Mouse (Mus musculus) frontal cortex, postnatal 10 days (tissue): ENCODE results near the gene Atf6b.
A peak's percentile ranks its signal among the peaks of the same experiment; 100 is the strongest.

Source experiments
- DNase-seq, 2 experiments: peaks; one replicate each; pipeline ENCODE4 v3.0.0; 2022; ENCODE audit warnings: low spot score in 2 of 2, mixed read lengths in 1 of 2

Atf6b gene

GRCm38 (mm10) chr17:34670235-34670634 is 23.3 kb downstream of the Atf6b start, which contains the start of gene Tnxb:
Gene Tnxb, plus strand, starts transcription at chr17:34670535.
- no peak for DNase-seq

- no peak for DNase-seq
These were observed 24.5 kb downstream of the Atf6b start for GRCm38 (mm10) chr17:34671151-34672066.

- no peak for DNase-seq
These were observed 25.4 kb downstream of the Atf6b start for GRCm38 (mm10) chr17:34672246-34672792.

- DNase-seq: no peak
These were observed 26.2 kb downstream of the Atf6b start for GRCm38 (mm10) chr17:34673139-34673538.

- no peak for DNase-seq
These were observed 27.7 kb downstream of the Atf6b start for GRCm38 (mm10) chr17:34674524-34675204.

GRCm38 (mm10) chr17:34675205-34676092 is 28.5 kb downstream of the Atf6b start:
- no peak for DNase-seq

GRCm38 (mm10) chr17:34676093-34676460 is 29.1 kb downstream of the Atf6b start:
- DNase-seq: no peak

- DNase-seq: no peak
These were observed 29.7 kb downstream of the Atf6b start for GRCm38 (mm10) chr17:34676671-34677070.

- no peak for DNase-seq
These were observed 33.2 kb downstream of the Atf6b start for GRCm38 (mm10) chr17:34680191-34680590.

- DNase-seq: no peak
These were observed 33.7 kb downstream of the Atf6b start for GRCm38 (mm10) chr17:34680621-34681020.

GRCm38 (mm10) chr17:34681132-34681571 is 34.2 kb downstream of the Atf6b start:
- no peak for DNase-seq

- DNase-seq: no peak
These were observed 35.1 kb downstream of the Atf6b start for GRCm38 (mm10) chr17:34681881-34682536.

- DNase-seq: no peak
These were observed 36.2 kb downstream of the Atf6b start for GRCm38 (mm10) chr17:34683179-34683578.

- DNase-seq: no peak
These were observed 36.8 kb downstream of the Atf6b start for GRCm38 (mm10) chr17:34683686-34684220.

- no peak for DNase-seq
These were observed 37.4 kb downstream of the Atf6b start for GRCm38 (mm10) chr17:34684253-34684893.

GRCm38 (mm10) chr17:34685120-34686110 is 38.5 kb downstream of the Atf6b start:
- DNase-seq: peak in 1 of 2 experiments; percentile 31

GRCm38 (mm10) chr17:34688889-34689288 is 41.9 kb downstream of the Atf6b start:
- DNase-seq: no peak

- no peak for DNase-seq
These were observed 43.5 kb downstream of the Atf6b start for GRCm38 (mm10) chr17:34690458-34690857.

- DNase-seq: no peak
These were observed 46.0 kb downstream of the Atf6b start for GRCm38 (mm10) chr17:34692906-34693305.
